Mouse (Mus musculus) spleen, postnatal 14 days (tissue): ENCODE measurements at regions not wholly inside any gene's neighbourhood (a gene's known extent, or its start where the extent isn't known, plus 50 kb on each side); places are given as distances from the start of the nearest gene placed in this dataset.

Source experiments
- DNase-seq, 2 experiments: peaks; one replicate each; pipeline ENCODE4 v3.0.0; 2021 to 2022; ENCODE audit warnings: low spot score in 2 of 2

GRCm38 (mm10) chr6:144880098-144880497 is 98.3 kb upstream of the Sox5 start:
- DNase-seq, result no peak

- no peak for DNase-seq
These were observed 95.0 kb upstream of the Sox5 start for GRCm38 (mm10) chr6:144876758-144877157.

GRCm38 (mm10) chr6:144875862-144876261 is 94.1 kb upstream of the Sox5 start:
- no peak for DNase-seq

- no peak for DNase-seq
These were observed 92.5 kb upstream of the Sox5 start for GRCm38 (mm10) chr6:144874251-144874650.

- DNase-seq, result no peak
These were observed 89.2 kb upstream of the Sox5 start for GRCm38 (mm10) chr6:144870949-144871348.

GRCm38 (mm10) chr6:144867333-144867732 is 85.6 kb upstream of the Sox5 start:
- DNase-seq, result no peak

GRCm38 (mm10) chr6:144864026-144864425 is 82.2 kb upstream of the Sox5 start:
- DNase-seq, result no peak

- no peak for DNase-seq
These were observed 81.7 kb upstream of the Sox5 start for GRCm38 (mm10) chr6:144863430-144863994.

- DNase-seq, result no peak
These were observed 59.7 kb upstream of the Sox5 start for GRCm38 (mm10) chr6:144841510-144841909.

- no peak for DNase-seq
These were observed 57.6 kb upstream of the Sox5 start for GRCm38 (mm10) chr6:144839383-144839782.

- DNase-seq, result no peak
These were observed 52.8 kb upstream of the Sox5 start for GRCm38 (mm10) chr6:144834323-144835183.
